Mouse (Mus musculus): ENCODE data around the gene Gmnn. TPM values are rescaled to one million over a fixed set of nuclear protein-coding genes. Genes with fewer than 3 reads are reported as not detected.

The Gmnn gene
- total and polyA plus RNA-seq, 3 experiments = 4.4 to 12.1 TPM; not detected in 1

DNA sequence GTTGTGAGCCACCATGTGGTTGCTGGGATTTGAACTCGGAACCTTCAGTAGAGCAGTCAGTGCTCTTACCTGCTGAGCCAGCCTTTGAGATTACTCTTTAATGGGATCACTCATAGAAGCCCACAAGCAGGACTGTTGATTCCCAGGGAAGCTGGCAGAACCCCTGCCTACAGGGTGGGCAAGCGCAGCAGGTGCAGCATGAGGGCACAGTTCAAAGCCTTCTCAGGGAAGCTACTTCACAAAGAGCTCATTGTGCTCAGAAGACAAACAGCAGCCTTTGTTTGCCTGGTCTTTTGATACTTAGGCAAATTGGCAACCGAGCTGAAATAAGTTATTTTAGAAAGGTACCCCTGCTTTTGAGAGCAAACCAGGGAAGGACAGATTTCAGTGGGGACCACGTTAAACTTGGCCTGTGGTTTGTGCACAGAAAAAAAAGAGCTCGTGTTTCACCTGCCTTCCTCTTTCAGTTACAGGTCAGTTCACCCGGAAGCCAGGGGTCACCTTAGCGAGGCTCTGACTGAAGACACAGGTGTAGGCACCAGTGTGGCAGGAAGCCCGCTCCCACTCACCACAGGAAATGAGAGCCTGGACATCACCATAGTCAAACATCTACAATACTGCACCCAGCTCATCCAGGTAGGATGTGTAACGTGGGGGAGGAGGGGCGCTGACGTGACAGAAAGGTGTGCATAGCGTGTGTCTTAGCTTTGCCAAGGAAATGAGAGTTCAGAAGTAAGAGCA is 51.9 kb downstream of the Gmnn start:
- no peak for DNase-seq

DNA sequence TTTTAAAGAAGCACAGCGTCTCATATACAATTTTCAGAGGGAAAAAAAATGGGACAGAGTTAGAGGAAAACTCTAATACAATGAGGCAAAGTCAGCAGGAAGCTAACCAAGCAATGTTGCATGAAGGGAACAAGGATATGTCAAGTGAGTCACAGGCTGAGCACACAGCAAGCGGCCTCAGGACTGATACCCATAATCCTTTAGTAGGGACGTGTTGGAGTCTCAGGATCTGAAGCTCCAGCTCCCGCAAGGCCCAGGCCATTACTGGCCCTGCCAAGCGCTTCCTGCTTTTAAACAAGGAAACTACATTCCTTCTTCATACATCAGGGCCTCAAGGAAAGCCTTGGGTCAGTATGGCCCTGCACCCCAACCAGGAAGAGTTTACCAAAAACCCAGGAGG is 59.6 kb downstream of the Gmnn start:
- no peak for DNase-seq

Other genes starting within 250 kb of the Gmnn start
- gene Ripor2, start 179.7 kb downstream of the Gmnn start, total RNA-seq (2021) = 1 to 10 TPM; 4.6 to 5.7 TPM
- 0.92 and 2.3 TPM in 2 replicates for gene Ripor2, start 179.7 kb downstream of the Gmnn start, polyA plus RNA-seq (2012; rRNA removed)
- not detected for gene Armh2, start 20.7 kb downstream of the Gmnn start, total RNA-seq (2021)
- not detected in 2 replicates for gene Armh2, start 20.7 kb downstream of the Gmnn start, polyA plus RNA-seq (2012; rRNA removed)
- gene BC005537, start 39.7 kb upstream of the Gmnn start, total RNA-seq (2021) = 100 to 1,000 TPM; 161 to 170 TPM
- gene BC005537, start 39.7 kb upstream of the Gmnn start, polyA plus RNA-seq (2012; rRNA removed) = 56.8 and 70.6 TPM in 2 replicates
- 10 to 100 TPM; 86.6 to 88.5 TPM for gene Acot13, start 69.6 kb upstream of the Gmnn start, total RNA-seq (2021)
- gene Acot13, start 69.6 kb upstream of the Gmnn start, polyA plus RNA-seq (2012; rRNA removed) = 44.0 and 63.8 TPM in 2 replicates
- gene Tdp2, start 69.8 kb upstream of the Gmnn start, total RNA-seq (2021) = 10 to 100 TPM; 16.7 to 20.7 TPM
- gene Tdp2, start 69.8 kb upstream of the Gmnn start, polyA plus RNA-seq (2012; rRNA removed) = 9.0 and 11.3 TPM in 2 replicates
- 1 to 10 TPM in 1 of 2 experiments, under 1 TPM in 1; 0.29 to 1.7 TPM for gene D130043K22Rik, start 83.2 kb upstream of the Gmnn start, total RNA-seq (2021)
- gene D130043K22Rik, start 83.2 kb upstream of the Gmnn start, polyA plus RNA-seq (2012; rRNA removed) = 0.20 and 0.31 TPM in 2 replicates
- gene Aldh5a1, start 175.7 kb upstream of the Gmnn start, total RNA-seq (2021) = 10 to 100 TPM; 16.2 to 17.7 TPM
- gene Aldh5a1, start 175.7 kb upstream of the Gmnn start, polyA plus RNA-seq (2012; rRNA removed) = 18.5 and 21.4 TPM in 2 replicates
- gene Gpld1, start 181.2 kb upstream of the Gmnn start, total RNA-seq (2021) = 1 to 10 TPM; 2.9 to 5.4 TPM
- 1.6 and 1.9 TPM in 2 replicates for gene Gpld1, start 181.2 kb upstream of the Gmnn start, polyA plus RNA-seq (2012; rRNA removed)